Mouse (Mus musculus) ES-E14 (cell line): ENCODE results near the gene Slc6a8.

Experiments
- CHD2 ChIP-seq: IDR thresholded peaks from 2 replicates; pipeline ENCODE4 v1.6.1; 2014; ENCODE audit warnings: mild to moderate bottlenecking, low read depth, low read length, inconsistent platforms
- HCFC1 ChIP-seq: IDR thresholded peaks from 2 replicates; pipeline ENCODE4 v1.6.1; 2012; ENCODE audit warnings: low read length, inconsistent platforms, borderline replicate concordance; ENCODE audit not compliant: insufficient read depth

DNA sequence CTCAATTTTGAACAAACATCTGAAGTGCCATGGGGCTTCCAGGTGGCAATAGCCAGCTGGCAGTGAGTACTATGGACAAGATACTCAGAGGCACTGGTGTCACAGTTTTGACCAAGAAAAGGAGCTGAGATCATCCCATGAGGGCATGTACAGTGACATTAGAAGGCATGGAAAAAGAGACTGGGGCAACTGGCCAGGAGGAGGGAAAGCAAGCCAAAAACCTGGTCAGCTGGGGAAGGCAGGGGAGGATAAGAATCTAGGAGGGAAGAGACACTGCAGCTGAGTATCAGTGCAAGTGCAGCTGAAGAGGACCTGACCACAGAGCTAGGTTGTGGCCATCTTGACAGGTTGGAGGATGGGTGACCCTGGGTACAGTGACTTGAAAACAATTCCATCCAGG is 46.0 kb upstream of the Slc6a8 start:
- TF ChIP-seq CHD2 (no peak), HCFC1 (no peak)
